Mouse (Mus musculus): ENCODE data around the gene Sesn2. TPM values are rescaled to one million over a fixed set of nuclear protein-coding genes. Genes with fewer than 3 reads are reported as not detected.

Sesn2 gene
- total RNA-seq, 2 experiments from 2014 or later = 13.1 to 13.3 TPM

DNA sequence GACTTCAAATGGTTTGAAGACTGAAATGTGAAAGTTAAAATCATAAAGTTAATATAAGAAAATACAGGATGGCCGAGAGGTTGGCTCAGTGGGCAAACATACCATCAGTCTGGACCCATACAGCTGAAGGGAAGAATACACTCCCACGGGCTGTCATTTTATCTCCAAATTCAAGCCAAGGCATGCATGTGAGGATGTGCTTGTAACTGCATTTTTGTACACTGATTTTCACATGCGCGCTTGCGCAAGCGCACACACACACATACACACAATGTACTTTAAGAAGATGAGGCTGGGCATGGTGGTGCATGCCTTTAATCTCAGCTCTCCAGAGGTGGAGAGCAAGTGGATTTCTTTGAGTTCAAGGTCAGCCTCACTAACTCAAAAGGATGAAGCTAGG lies 54.7 kb downstream of the Sesn2 start:
- Histone ChIP-seq H3K27ac (no peak overlapping the region), H3K4me3 (no peak overlapping the region)
- TF ChIP-seq CTCF (conservative IDR thresholded peaks at IDR 0.05) = no peak
- DNase-seq (ENCODE audit: low spot score in 2 of 2) = no peak

GRCm38 (mm10) chr4:132455146-132455545 lies 55.2 kb downstream of the Sesn2 start:
- Histone ChIP-seq H3K27ac (no peak overlapping the region), H3K4me3 (no peak overlapping the region)
- DNase-seq (ENCODE audit: low spot score in 2 of 2) = no peak
- no peak for TF ChIP-seq CTCF (conservative IDR thresholded peaks at IDR 0.05)

GRCm38 (mm10) chr4:132454216-132454615 lies 56.1 kb downstream of the Sesn2 start:
- no peak overlapping the region for H3K4me3 ChIP-seq
- no peak for DNase-seq (ENCODE audit: low spot score in 2 of 2)
- H3K27ac ChIP-seq = no peak overlapping the region
- no peak for TF ChIP-seq CTCF (conservative IDR thresholded peaks at IDR 0.05)

DNA sequence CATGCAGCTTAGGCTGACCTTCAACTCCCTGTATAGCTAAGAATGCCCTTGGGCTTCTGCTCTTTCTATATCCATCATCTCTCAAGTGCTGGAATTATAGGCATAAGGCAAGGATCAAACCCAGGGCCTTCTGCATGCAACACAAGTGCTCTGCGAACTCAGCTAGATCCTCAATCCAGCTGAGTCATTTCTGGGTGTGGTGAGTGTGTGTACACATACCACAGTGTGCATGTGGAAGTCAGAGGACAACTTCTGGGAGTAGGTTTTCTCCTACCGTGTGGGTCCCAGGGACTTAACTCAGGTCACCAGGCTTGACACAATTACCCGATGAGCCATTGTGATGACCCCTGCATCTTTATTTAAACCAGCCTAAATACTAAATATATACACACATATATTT lies 60.5 kb downstream of the Sesn2 start:
- no peak for TF ChIP-seq CTCF (conservative IDR thresholded peaks at IDR 0.05)
- Histone ChIP-seq H3K4me3 (no peak overlapping the region), H3K27ac (no peak overlapping the region)
- no peak for DNase-seq (ENCODE audit: low spot score in 2 of 2)

GRCm38 (mm10) chr4:132446105-132446504 lies 64.2 kb downstream of the Sesn2 start:
- Histone ChIP-seq H3K4me3 (no peak overlapping the region), H3K27ac (no peak overlapping the region)
- TF ChIP-seq CTCF (conservative IDR thresholded peaks at IDR 0.05) = no peak
- DNase-seq (ENCODE audit: low spot score in 2 of 2) = no peak

- H3K27ac ChIP-seq = no peak overlapping the region
- no peak for TF ChIP-seq CTCF (conservative IDR thresholded peaks at IDR 0.05)
Measured at GRCm38 (mm10) chr4:132444516-132444915, 65.8 kb downstream of the Sesn2 start.

More at GRCm38 (mm10) chr4:132444516-132444915, 65.8 kb downstream of the Sesn2 start:
- no peak for DNase-seq (ENCODE audit: low spot score in 2 of 2)
- H3K4me3 ChIP-seq = no peak overlapping the region

Other genes starting within 250 kb of the Sesn2 start
- gene Gmeb1, start 248.9 kb downstream of the Sesn2 start, total RNA-seq (2021) = 10 to 100 TPM; 25.2 to 28.3 TPM
- gene Taf12, start 236.1 kb downstream of the Sesn2 start, total RNA-seq (2021) = 10 to 100 TPM; 24.6 to 26.2 TPM
- gene Rab42, start 207.1 kb downstream of the Sesn2 start, total RNA-seq (2021) = 1 to 10 TPM; 1.2 to 2.1 TPM
- 10 to 100 TPM; 20.7 to 26.0 TPM for gene Trnau1ap, start 181.0 kb downstream of the Sesn2 start, total RNA-seq (2021)
- gene Rcc1, start 156.9 kb downstream of the Sesn2 start, total RNA-seq (2021) = 10 to 100 TPM; 12.8 to 13.6 TPM
- 10 to 100 TPM; 10.6 to 11.4 TPM for gene Phactr4, start 88.0 kb downstream of the Sesn2 start, total RNA-seq (2021)
- gene Med18, start 46.6 kb downstream of the Sesn2 start, total RNA-seq (2021) = 1 to 10 TPM; 8.7 to 9.4 TPM
- 100 to 1,000 TPM; 416 to 419 TPM for gene Atpif1, start 23.2 kb upstream of the Sesn2 start, total RNA-seq (2021)
- gene Dnajc8, start 25.0 kb upstream of the Sesn2 start, total RNA-seq (2021) = 10 to 100 TPM; 87.9 to 92.9 TPM
- 1 to 10 TPM; 1.0 to 1.1 TPM for gene Ptafr, start 53.6 kb upstream of the Sesn2 start, total RNA-seq (2021)
- 10 to 100 TPM; 24.2 to 28.2 TPM for gene Eya3, start 128.5 kb upstream of the Sesn2 start, total RNA-seq (2021)
- gene Xkr8, start 222.0 kb upstream of the Sesn2 start, total RNA-seq (2021) = 1 to 10 TPM; 3.1 to 3.6 TPM
- 1 to 10 TPM; 3.6 to 4.5 TPM for gene Smpdl3b, start 246.8 kb upstream of the Sesn2 start, total RNA-seq (2021)